Mouse (Mus musculus) central nervous system, embryonic 11.5 days (tissue): ENCODE results near the gene Car10. TPM values are rescaled to one million over a fixed set of nuclear protein-coding genes. Genes with fewer than 3 reads are reported as not detected.

Experiments
- polyA plus RNA-seq: library from polyadenylated mRNA; depleted of rRNA; stranded (reverse); fragments of >200 nt; gene quantifications from 2 replicates; pipeline ENCODE4 v1.2.3, GENCODE M21; 2012; rRNA removed

Car10 gene
- 1.6 and 1.8 TPM in 2 replicates for polyA plus RNA-seq

GRCm38 (mm10) chr11:93097941-93098828 lies at the start of gene Car10:
Gene Car10 (plus strand): TSS chr11:93098028.

